Mouse (Mus musculus): ENCODE measurements around the gene Foxp4. TPM values are rescaled to one million over a fixed set of nuclear protein-coding genes. Genes with fewer than 3 reads are reported as not detected.
A peak's percentile ranks its signal among the peaks of the same experiment; 100 is the strongest.

Gene Foxp4
- polyA plus RNA-seq, 1 experiment from 2014 or later = 30.7 TPM

DNA sequence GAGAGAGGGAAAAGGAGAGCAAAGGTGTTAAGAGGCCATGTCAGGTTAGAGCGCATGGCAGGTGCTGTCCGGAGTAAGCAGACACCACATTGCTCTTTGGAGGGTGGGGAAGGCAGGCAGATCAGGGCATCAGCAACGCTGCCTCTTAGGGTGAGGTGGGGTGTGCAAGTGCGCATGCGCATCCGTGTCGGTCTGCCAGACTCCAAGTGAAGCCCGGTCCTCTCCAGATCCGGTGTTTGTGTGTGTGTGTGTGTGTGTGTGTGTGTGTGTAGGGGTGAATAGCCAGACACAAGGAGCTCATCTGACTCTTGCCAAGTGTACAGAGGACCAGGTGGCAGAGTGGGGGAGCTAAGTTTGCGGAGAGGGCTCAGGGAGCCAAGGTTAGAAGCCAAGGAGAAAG is 58.4 kb downstream of the Foxp4 start:
- Histone ChIP-seq H3K27me3 (ENCODE audit: control insufficient read depth, insufficient read depth, low read length) (no peaks in the 10 kb centered on the region), H3K27ac (replicated peaks; ENCODE audit: low read depth, low read length) (no peak overlapping the region), H3K4me2 (ENCODE audit: low read depth, severe bottlenecking) (no peak overlapping the region), H3K9me3 (ENCODE audit: control insufficient read depth, low read length) (0 out of 2 replicates have a peak, but pooled peaks cover 2% of the 10 kb centered on the region), H3K4me1 (ENCODE audit: control insufficient read depth, insufficient read depth, low read length) (peaks cover 3% of the 10 kb centered on the region; the same call in 1 of the 2 replicates), H3K4me3 (ENCODE audit: low read depth, low read length) (no peak overlapping the region), H3K36me3 (ENCODE audit: control insufficient read depth, insufficient read depth, low read length) (peaks cover 2% of the 10 kb centered on the region; the same call in 1 of the 2 replicates), H3K9ac (ENCODE audit: low read length) (no peak overlapping the region)
- DNase-seq (ENCODE audit: low spot score) (peak; percentile 41), ATAC-seq (ENCODE audit: insufficient number of reproducible peaks, low FRiP score, low TSS enrichment, low read depth) (no peak)
- WGBS = 61% methylated on average over 10 of the region's 10 CpGs

DNA sequence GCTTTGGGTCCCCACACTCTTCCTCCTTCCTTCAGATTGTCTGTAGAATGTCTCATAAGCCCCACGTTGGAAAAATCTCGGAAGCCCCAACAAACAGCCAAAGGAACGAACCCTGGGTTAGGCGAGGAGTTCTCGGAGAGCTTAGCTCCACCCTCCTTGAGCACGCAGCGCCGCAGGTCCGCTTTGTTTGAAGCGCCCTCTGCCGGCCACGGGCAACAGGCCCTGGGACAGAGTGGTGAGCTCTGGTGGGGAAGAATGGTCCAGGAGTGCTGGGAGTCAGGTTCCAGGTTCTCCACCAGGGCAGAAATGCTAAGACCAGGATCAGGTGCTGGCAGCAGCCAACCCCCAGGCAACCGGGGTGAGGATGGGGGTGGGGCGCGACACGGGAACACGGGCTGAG is 59.9 kb downstream of the Foxp4 start:
- ATAC-seq (ENCODE audit: insufficient number of reproducible peaks, low FRiP score, low TSS enrichment, low read depth) (peak; percentile 80), DNase-seq (ENCODE audit: low spot score) (peak; percentile 96)
- H3K9me3 ChIP-seq (ENCODE audit: control insufficient read depth, low read length) = 0 out of 2 replicates have a peak, but pooled peaks cover 2% of the 10 kb centered on the region
- H3K9ac ChIP-seq (ENCODE audit: low read length) = no peak overlapping the region
- 3% methylated on average over 17 of the region's 17 CpGs for WGBS
- H3K27me3 ChIP-seq (ENCODE audit: control insufficient read depth, insufficient read depth, low read length) = no peaks in the 10 kb centered on the region
- H3K36me3 ChIP-seq (ENCODE audit: control insufficient read depth, insufficient read depth, low read length) = no peaks in the 10 kb centered on the region; the same call in 1 of the 2 replicates
- H3K4me2 ChIP-seq (ENCODE audit: low read depth, severe bottlenecking) = peak overlapping the region; percentile 27
- no peak overlapping the region for H3K4me3 ChIP-seq (ENCODE audit: low read depth, low read length)
- no peak overlapping the region for H3K27ac ChIP-seq (replicated peaks; ENCODE audit: low read depth, low read length)
- H3K4me1 ChIP-seq (ENCODE audit: control insufficient read depth, insufficient read depth, low read length) = peaks cover 3% of the 10 kb centered on the region; the same call in 1 of the 2 replicates

DNA sequence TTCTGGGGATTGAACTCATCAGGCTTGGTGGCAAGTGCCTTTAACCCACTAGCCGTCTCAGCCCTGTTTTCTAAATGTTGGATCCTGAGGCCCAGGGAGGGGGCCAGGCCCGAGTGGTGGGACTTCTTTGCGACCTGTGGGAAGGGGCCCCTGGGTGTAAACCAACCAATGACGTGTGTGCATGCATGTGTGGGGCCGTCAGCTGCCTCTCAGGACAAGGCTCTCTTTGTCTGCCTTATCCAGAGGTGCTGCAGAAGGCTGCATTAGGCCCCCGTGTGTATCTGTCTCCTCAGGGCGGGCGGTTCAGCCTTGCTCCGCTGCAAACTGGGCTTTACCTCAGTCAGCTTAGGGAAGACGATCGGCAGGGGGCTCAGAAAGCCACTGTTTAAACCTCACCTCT is 61.0 kb downstream of the Foxp4 start:
- Histone ChIP-seq H3K27me3 (ENCODE audit: control insufficient read depth, insufficient read depth, low read length) (no peaks in the 10 kb centered on the region), H3K4me3 (ENCODE audit: low read depth, low read length) (no peak overlapping the region), H3K27ac (replicated peaks; ENCODE audit: low read depth, low read length) (peak overlapping the region; percentile 32; the same call in 1 of the 2 replicates), H3K4me1 (ENCODE audit: control insufficient read depth, insufficient read depth, low read length) (peaks cover 3% of the 10 kb centered on the region; the same call in 1 of the 2 replicates), H3K9ac (ENCODE audit: low read length) (no peak overlapping the region), H3K9me3 (ENCODE audit: control insufficient read depth, low read length) (0 out of 2 replicates have a peak, but pooled peaks cover 2% of the 10 kb centered on the region), H3K4me2 (ENCODE audit: low read depth, severe bottlenecking) (no peak overlapping the region), H3K36me3 (ENCODE audit: control insufficient read depth, insufficient read depth, low read length) (no peaks in the 10 kb centered on the region; the same call in 1 of the 2 replicates)
- WGBS = 30% methylated on average over 11 of the region's 11 CpGs
- DNase-seq (ENCODE audit: low spot score) = peak; percentile 65
- ATAC-seq (ENCODE audit: insufficient number of reproducible peaks, low FRiP score, low TSS enrichment, low read depth) = peak; percentile 49

DNA sequence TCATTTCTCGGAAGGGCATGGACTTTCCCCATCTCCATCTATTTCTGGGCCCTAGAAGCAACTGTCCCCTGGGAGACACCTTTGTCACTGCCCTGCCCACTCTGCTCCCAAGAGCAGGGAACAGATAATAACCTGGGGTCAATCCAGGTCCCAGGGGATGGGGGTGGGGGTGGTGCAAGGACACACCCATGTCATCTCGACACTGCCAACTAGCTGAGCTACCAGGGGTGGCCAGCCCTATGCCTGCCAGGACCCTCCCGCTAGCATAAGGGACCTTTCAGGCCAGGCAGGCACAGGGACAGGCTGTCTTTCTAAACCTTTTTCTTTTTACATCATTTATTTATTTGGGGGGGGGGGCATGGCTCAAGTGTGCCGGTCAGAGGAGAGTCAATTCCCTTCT is 61.4 kb downstream of the Foxp4 start:
- no peaks in the 10 kb centered on the region; the same call in 1 of the 2 replicates for H3K36me3 ChIP-seq (ENCODE audit: control insufficient read depth, insufficient read depth, low read length)
- H3K9me3 ChIP-seq (ENCODE audit: control insufficient read depth, low read length) = 0 out of 2 replicates have a peak, but pooled peaks cover 2% of the 10 kb centered on the region
- WGBS = 59% methylated on average over 4 of the region's 4 CpGs
- no peak overlapping the region for H3K9ac ChIP-seq (ENCODE audit: low read length)
- H3K27ac ChIP-seq (replicated peaks; ENCODE audit: low read depth, low read length) = 0 out of 2 replicates have a peak overlapping the region, but pooled peaks have one; percentile 16
- ATAC-seq (ENCODE audit: insufficient number of reproducible peaks, low FRiP score, low TSS enrichment, low read depth) (no peak), DNase-seq (ENCODE audit: low spot score) (no peak)
- H3K4me2 ChIP-seq (ENCODE audit: low read depth, severe bottlenecking) = no peak overlapping the region
- H3K4me1 ChIP-seq (ENCODE audit: control insufficient read depth, insufficient read depth, low read length) = peaks cover 3% of the 10 kb centered on the region; the same call in 1 of the 2 replicates
- H3K27me3 ChIP-seq (ENCODE audit: control insufficient read depth, insufficient read depth, low read length) = no peaks in the 10 kb centered on the region
- H3K4me3 ChIP-seq (ENCODE audit: low read depth, low read length) = no peak overlapping the region

DNA sequence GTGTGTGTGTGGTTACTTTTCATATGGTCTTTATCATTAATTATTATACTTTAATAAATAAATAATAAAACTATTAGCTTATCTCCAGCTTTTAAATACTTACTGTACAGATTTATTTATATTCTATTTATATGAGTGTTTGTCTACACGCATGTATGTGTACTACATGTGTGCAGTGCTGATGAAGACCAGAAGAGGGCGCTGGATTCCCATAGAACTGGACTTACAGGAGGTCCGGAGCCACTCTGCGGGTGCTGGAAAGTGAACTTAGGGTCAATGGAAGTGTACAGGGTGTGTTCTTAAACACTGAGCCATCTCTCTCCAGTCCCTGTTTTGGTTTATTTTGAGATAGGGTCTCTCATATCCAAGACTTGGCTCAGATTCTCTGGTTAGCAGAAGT is 68.9 kb downstream of the Foxp4 start:
- H3K27me3 ChIP-seq (ENCODE audit: control insufficient read depth, insufficient read depth, low read length) = no peaks in the 10 kb centered on the region
- H3K4me1 ChIP-seq (ENCODE audit: control insufficient read depth, insufficient read depth, low read length) = peaks cover 3% of the 10 kb centered on the region; the same call in 1 of the 2 replicates
- DNase-seq (ENCODE audit: low spot score) (no peak), ATAC-seq (ENCODE audit: insufficient number of reproducible peaks, low FRiP score, low TSS enrichment, low read depth) (no peak)
- no peaks in the 10 kb centered on the region for H3K36me3 ChIP-seq (ENCODE audit: control insufficient read depth, insufficient read depth, low read length)
- H3K4me2 ChIP-seq (ENCODE audit: low read depth, severe bottlenecking) = no peak overlapping the region
- H3K9ac ChIP-seq (ENCODE audit: low read length) = no peak overlapping the region
- no peak overlapping the region for H3K27ac ChIP-seq (replicated peaks; ENCODE audit: low read depth, low read length)
- WGBS = 82% methylated on average over 4 of the region's 4 CpGs
- no peak overlapping the region for H3K4me3 ChIP-seq (ENCODE audit: low read depth, low read length)
- peaks cover 4% of the 10 kb centered on the region; the same call in 1 of the 2 replicates for H3K9me3 ChIP-seq (ENCODE audit: control insufficient read depth, low read length)

DNA sequence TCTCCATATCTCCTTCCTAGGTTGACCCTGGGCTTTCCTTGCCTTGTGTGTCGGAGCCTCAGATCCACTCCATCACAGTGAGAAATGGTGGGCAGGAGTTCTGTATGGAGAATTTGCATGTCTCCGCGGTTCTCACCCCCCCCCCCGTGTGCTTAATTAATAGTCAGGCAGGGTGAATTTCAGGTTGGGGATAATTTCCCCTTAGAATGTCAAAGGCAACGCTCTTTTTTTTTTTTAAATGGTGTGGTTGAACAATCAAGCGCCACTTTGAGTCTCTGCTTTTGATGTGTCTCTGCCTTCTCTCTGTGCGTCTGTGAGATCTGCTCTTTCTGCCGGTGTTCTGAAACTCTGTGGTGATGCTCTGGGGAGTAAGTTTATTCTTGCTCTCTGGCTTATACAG is 69.5 kb downstream of the Foxp4 start:
- no peak overlapping the region for H3K4me3 ChIP-seq (ENCODE audit: low read depth, low read length)
- H3K27me3 ChIP-seq (ENCODE audit: control insufficient read depth, insufficient read depth, low read length) = no peaks in the 10 kb centered on the region
- no peak overlapping the region for H3K27ac ChIP-seq (replicated peaks; ENCODE audit: low read depth, low read length)
- peaks cover 4% of the 10 kb centered on the region; the same call in 1 of the 2 replicates for H3K9me3 ChIP-seq (ENCODE audit: control insufficient read depth, low read length)
- no peak for ATAC-seq (ENCODE audit: insufficient number of reproducible peaks, low FRiP score, low TSS enrichment, low read depth)
- H3K36me3 ChIP-seq (ENCODE audit: control insufficient read depth, insufficient read depth, low read length) = no peaks in the 10 kb centered on the region
- no peak overlapping the region for H3K9ac ChIP-seq (ENCODE audit: low read length)
- peaks cover 3% of the 10 kb centered on the region; the same call in 1 of the 2 replicates for H3K4me1 ChIP-seq (ENCODE audit: control insufficient read depth, insufficient read depth, low read length)
- WGBS = 87% methylated on average over 8 of the region's 8 CpGs
- H3K4me2 ChIP-seq (ENCODE audit: low read depth, severe bottlenecking) = no peak overlapping the region
- no peak for DNase-seq (ENCODE audit: low spot score)

DNA sequence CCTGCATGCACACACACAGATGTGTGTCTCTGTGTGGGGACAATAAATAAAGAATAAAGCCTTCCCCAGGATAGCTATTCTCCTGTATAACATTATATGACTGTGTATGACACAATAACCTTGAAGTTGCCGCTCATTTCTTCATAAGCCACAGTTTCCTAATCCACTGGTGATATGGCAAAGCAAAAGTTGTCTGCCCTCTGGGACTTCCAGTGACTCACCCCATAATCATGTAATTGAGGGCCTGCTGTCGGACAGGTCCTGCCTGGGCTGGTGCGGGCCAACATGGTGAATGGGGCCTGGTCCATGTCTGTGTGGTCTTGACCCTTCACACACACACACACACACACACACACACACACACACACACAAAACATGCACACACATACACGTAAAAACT is 70.7 kb downstream of the Foxp4 start:
- Histone ChIP-seq H3K9ac (ENCODE audit: low read length) (no peak overlapping the region), H3K9me3 (ENCODE audit: control insufficient read depth, low read length) (peaks cover 4% of the 10 kb centered on the region; the same call in 1 of the 2 replicates), H3K4me1 (ENCODE audit: control insufficient read depth, insufficient read depth, low read length) (peaks cover 3% of the 10 kb centered on the region; the same call in 1 of the 2 replicates), H3K4me3 (ENCODE audit: low read depth, low read length) (no peak overlapping the region), H3K27ac (replicated peaks; ENCODE audit: low read depth, low read length) (no peak overlapping the region), H3K27me3 (ENCODE audit: control insufficient read depth, insufficient read depth, low read length) (no peaks in the 10 kb centered on the region), H3K36me3 (ENCODE audit: control insufficient read depth, insufficient read depth, low read length) (no peaks in the 10 kb centered on the region), H3K4me2 (ENCODE audit: low read depth, severe bottlenecking) (no peak overlapping the region)
- 80% methylated on average over 4 of the region's 4 CpGs for WGBS
- ATAC-seq (ENCODE audit: insufficient number of reproducible peaks, low FRiP score, low TSS enrichment, low read depth) (no peak), DNase-seq (ENCODE audit: low spot score) (no peak)

DNA sequence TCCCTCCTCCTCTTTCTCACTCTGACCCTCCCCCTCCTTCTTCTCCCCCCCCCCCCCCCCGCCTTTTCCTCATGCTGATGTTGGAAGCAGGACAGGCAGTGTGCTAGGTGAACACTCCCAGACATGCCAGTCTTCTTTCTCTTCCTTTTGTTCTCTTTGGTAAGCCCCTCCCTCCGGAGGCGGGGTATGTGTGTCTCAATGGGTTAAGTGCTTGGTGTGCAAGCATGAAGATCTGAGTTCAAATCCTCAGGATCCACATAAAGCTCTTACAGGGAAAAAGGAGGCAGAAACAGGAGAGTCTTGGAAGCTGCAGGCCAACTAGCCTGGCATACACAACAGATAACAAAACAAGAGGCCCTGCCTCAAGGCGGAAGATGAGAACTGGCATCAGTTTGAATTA is 71.1 kb downstream of the Foxp4 start:
- Histone ChIP-seq H3K4me1 (ENCODE audit: control insufficient read depth, insufficient read depth, low read length) (peaks cover 3% of the 10 kb centered on the region; the same call in 1 of the 2 replicates), H3K27ac (replicated peaks; ENCODE audit: low read depth, low read length) (no peak overlapping the region), H3K9me3 (ENCODE audit: control insufficient read depth, low read length) (peaks cover 4% of the 10 kb centered on the region; the same call in 1 of the 2 replicates), H3K36me3 (ENCODE audit: control insufficient read depth, insufficient read depth, low read length) (no peaks in the 10 kb centered on the region), H3K4me2 (ENCODE audit: low read depth, severe bottlenecking) (no peak overlapping the region), H3K27me3 (ENCODE audit: control insufficient read depth, insufficient read depth, low read length) (no peaks in the 10 kb centered on the region), H3K9ac (ENCODE audit: low read length) (no peak overlapping the region), H3K4me3 (ENCODE audit: low read depth, low read length) (no peak overlapping the region)
- DNase-seq (ENCODE audit: low spot score) = no peak
- no peak for ATAC-seq (ENCODE audit: insufficient number of reproducible peaks, low FRiP score, low TSS enrichment, low read depth)
- 94% methylated on average over 3 of the region's 4 CpGs for WGBS

All from limb, embryonic 11.5 days (tissue).